Mouse (Mus musculus) CD4-positive, CD25-positive, alpha-beta regulatory T cell, adult 2 months (primary cell): ENCODE data around the gene Tbc1d10c.
A peak's percentile ranks its signal among the peaks of the same experiment; 100 is the strongest.

Experiments
- DNase-seq: peaks from one replicate; pipeline ENCODE4 v3.0.0-alpha.2; 2012; ENCODE audit warnings: low read depth, low spot score

The Tbc1d10c gene

GRCm38 (mm10) chr19:4191528-4192250 is 605 bp upstream of the Tbc1d10c start, which contains the start of gene Ppp1ca:
TSS of gene Ppp1ca (plus strand) at chr19:4192065.
- DNase-seq, result peak; percentile 99

DNA sequence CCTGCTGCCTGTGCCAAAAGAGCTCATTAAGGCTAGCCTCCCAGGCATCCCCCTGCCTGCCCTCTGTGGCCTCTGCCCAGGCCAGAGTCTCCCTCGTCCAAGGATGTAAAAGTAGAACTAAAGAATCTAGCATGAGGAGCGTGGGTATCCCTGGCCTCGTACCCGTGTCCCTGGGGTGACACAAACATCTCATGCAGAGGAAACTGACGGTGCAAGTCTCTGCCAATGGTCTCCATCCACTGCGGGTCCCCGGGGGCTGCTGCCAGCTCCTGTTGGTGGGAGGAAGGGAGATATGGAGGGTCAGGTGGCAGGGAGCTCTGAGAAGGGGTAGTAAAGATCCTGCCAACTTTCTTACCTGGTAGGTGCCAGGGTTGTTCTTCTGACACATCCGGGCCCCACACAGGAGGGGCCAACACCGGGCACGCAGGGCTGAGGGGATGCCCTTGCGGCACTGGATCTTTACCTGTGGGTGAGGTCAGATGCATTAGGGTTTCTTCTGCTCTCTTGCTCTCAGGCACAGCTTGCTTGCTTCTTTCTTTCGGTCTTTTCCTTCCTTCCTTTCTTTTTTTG is 1.9 kb downstream of the Tbc1d10c start:
- DNase-seq, result peak; percentile 61

GRCm38 (mm10) chr19:4187303-4187702 is 3.8 kb downstream of the Tbc1d10c start:
- DNase-seq, result no peak

DNA sequence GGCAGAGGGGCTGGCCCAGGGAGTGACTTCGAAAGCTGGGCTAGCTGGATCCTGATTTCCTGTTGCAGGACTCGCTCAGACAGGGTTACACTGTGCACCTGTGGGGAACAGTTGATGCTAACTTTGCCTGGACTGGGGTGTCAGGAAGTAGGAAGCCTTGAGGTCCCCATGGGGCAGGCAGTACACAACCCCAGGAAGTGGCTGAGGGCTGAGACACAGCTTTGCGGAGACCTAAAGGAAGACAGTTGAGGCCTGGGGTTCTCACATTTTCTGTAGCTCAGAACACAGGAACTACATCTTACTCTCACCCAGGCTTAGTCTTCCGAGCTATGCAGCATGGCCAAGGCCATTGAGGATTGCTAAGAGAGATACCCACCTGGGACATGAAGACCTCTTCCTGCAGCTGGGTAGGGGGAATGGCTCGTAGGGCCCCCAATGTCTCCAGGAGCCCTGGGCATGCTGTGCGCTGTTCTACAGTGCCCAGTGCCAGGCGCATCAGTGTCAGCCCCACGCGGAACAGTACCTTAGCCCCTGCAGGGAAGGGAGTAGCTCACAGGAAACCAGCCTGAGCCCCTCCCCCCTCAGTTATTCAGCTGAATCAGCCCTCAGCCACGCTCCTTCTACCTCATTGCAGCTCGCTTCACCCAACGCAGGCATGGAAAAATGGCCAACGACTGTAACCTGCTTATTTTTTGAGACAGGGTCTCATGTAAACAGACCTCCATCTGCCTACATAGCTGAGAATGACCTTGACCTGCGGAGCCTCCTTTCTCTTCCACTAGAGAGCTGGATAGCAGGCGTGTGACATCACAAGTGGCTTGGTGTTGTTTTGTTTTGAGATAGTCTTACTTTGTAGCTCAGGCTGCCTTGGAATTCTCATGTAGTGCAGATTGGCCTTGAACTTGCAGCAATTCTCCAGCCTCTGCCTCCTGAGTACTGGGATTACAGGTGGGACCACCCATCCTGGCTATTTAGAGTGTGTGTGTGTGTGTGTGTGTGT is 5.8 kb downstream of the Tbc1d10c start:
- peak; percentile 88 for DNase-seq

- no peak for DNase-seq
Measured at GRCm38 (mm10) chr19:4183689-4184088, 7.4 kb downstream of the Tbc1d10c start.

DNA sequence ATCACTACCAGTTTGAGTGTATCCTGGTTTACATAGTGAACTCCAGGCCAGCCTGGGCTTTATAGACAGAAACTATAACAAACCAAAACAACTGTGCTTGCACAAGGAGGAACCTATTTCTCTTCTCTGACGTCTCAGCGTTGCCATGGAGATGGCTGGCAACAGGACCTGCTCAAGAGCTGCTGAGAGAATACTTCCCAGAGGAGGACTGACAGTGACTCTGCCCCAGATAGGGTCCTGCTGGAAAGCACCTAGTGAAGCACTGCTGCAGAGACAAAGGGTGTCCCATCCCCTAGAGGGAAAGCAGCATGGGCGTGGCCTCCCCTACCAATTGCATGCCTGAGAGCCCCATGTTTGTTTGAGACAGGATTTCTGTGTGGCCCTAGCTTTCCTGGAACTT is 9.2 kb downstream of the Tbc1d10c start:
- DNase-seq, result peak; percentile 84

GRCm38 (mm10) chr19:4180411-4180810 is 10.7 kb downstream of the Tbc1d10c start:
- no peak for DNase-seq

GRCm38 (mm10) chr19:4175368-4175947 is 15.6 kb downstream of the Tbc1d10c start, which contains the start of gene Carns1:
TSS of gene Carns1 (minus strand) at chr19:4175479.
- no peak for DNase-seq

DNA sequence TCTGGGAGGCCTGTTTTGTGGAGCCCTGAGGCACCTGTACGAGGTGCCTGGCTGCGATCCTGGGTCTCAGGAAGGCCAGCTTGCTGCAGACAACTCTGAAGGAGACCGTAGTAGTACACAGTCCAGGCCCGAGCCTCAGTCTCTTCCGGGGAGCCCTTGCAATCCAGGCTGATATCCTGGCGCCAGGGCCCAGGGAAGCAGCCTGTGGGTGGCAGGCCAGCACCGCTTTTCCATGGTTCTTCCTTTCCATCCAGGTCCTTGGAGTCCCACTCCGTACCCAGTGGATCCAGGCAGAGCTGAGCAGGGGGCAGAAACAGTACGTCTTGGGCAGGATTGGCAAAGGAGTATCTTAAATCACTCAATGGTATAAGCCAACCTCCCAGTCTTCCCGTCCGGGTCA is 18.2 kb downstream of the Tbc1d10c start:
- no peak for DNase-seq

GRCm38 (mm10) chr19:4171393-4172290 is 19.4 kb downstream of the Tbc1d10c start:
- DNase-seq, result no peak

DNA sequence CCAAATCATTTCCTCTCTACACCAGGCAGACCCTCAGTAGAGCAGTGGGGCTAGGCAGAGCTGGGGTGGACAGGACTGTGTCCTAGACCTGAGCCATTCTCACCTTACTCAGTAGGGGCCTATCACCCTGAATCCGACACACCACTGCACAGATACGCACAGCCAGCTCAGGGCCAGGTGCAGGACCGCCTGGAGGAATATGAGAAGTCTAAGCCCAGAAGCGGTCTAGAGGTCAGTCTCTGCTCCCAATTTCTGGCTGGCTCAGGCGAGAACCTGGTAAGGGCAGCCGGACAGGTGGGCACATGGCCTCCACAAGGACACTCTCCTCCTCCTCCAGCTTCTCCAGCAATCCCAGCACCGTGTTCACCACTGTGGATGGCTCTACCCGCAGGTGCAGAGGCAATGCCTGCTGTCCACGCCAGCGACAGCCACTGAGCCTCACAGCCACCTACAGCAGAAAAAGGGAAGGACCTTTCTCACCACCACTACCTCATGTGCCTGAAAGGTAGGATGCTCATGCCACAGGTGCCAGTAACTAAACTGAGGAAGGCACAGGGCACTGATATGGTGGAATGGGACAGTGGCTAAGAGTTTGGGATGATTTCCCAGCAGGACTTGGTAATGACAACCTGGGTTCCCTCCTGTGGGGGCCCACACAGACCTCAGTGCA is 20.2 kb downstream of the Tbc1d10c start:
- no peak for DNase-seq

- DNase-seq, result no peak
Measured at GRCm38 (mm10) chr19:4169810-4170209, 21.3 kb downstream of the Tbc1d10c start.

DNA sequence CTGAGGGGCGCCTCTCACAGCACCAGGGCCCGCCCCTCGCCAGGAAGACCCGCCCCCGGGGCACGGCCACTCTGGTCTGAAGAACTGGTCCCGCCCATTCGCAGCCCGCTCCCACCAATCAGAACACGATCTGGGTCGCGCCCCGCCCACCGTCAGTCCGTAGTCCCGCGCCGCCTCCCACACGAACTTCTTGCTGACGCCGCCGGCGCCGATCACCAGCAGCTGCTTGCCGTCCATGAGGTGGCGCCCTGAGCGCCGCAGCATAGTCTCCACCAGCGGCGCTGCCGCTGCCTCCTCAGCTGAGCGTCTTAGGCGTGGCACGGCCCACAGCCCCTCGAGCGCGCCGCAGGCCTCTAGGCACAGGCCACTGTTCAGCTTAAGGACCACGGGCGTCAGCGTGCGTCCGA is 21.7 kb downstream of the Tbc1d10c start:
- peak; percentile 99 for DNase-seq

DNA sequence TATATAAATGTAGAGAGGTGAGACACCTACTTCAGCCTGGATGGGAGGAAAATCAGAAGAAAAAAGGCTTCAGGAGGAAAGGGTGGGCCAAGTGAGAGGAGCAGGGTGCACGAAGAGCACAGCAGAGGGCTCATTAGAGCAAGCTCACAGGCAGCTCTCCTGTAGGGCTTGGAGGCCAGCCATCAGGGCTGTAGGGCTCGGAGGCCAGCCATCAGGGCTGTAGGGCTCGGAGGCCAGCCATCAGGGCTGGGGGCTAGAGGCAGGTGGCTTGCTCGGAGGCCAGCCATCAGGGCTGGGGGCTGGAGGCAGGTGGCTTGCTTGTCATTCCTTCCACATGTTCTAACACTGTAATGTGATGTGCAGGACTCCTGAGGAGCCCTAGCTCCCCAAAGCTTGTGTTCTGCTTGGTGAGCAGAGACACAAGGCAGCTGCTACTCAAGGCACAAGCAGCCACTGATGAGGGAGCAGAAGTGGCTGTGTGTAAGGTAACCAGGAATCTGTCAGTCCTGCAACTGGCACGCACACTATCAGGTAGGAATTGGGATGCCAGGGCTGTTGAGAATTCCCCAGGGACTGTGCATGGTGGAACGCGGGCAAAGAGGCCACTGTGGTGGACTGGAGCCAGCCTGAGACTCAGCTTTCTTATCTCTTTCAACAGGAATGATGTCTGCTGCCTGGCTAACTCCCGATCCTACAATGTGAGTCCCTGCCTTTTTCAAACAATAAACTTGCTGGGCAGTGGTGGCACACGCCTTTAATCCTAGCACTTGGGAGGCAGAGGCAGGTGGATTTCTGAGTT is 24.2 kb downstream of the Tbc1d10c start:
- DNase-seq, result no peak

DNA sequence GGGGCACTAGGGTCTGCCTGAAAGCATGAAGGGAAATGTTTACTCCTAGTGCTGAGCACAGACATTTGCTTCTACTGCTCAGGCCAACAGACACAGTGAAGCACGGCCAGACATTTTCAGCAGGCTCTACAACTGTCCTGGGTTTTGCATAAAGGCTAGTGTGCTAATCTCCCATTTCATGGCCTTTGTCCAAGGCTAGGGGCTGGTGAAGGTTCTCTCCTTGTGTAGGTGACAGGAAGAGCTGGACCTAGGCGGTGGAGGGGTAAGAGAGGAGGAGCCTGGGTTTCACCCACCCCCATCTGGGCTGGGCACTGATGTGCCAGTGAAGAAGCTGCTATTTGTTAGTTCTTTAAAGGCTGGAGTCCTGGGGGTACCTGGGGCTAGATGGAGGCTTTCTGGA is 26.4 kb downstream of the Tbc1d10c start:
- no peak for DNase-seq

GRCm38 (mm10) chr19:4164100-4164499 is 27.0 kb downstream of the Tbc1d10c start:
- no peak for DNase-seq

DNA sequence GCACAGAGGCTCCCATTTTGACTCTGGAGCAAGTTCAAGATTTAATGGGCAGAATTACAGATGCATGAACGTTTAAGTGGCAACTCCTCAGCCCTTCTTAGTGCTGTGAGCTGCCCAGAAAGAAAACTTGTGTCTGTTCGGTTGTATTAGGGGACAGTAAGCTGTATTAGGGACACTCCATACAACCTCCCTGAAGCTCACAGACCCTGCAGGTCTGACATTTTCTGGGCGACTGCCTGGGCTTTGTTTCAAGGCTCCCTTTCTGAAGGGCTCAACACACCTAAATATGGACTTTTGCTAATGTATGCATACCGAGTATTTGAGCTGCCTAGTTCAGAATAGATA is 27.6 kb downstream of the Tbc1d10c start:
- DNase-seq, result no peak

DNA sequence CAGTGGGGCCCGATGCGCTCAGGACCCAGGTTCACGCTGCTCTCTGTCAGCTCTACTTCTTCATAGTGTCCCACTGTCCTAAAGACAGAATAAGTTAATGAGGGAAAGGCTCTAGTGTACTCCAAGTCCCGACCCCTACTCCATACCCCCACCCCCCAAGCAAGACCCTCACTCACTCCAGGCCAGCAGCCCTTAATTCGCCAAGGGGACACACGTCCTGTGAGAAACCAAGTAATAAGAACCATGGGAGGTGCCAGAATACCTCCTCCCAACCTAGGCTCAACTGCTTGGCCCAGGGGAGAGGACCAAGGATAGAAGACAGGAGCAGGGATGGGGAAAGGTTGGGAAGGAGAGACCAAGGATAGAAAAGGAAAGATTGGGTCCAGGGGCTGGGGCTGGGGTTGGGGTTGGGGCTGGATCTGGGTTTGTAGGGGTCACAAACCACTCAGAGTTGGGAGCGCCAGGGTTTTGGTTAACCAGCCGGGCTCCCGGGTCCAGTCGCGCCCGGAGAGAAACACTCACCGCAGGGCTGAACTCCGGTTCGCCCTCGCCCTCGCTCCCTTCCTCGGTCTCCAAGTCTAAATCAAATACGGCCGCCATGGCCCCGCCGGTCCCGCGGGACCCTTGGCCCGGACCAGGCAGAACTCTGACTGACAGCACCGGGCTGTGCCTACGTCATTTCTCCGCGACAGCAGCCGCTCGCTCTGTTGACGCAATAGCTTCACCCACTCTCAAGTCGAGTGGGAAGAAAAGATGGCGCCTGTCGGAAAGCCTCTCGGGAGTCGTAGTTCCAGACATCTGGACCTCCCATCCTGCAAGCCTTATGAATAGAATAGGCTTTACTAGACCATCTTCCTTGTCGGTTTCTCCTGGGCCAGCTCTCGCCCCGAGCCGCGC is 28.2 kb downstream of the Tbc1d10c start, which contains the start of gene Rps6kb2:
Gene Rps6kb2 (minus strand): TSS at position 709 of the 897 bp plus-strand sequence.
- peak; percentile 97 for DNase-seq
